Mouse (Mus musculus) midbrain, embryonic 16.5 days (tissue): ENCODE data around the gene Cenpv. TPM values are rescaled to one million over a fixed set of nuclear protein-coding genes. Genes with fewer than 3 reads are reported as not detected.

ENCODE experiments used
- ATAC-seq: fragments of 200-750 bp; cut with Nextera tagmentation; 2 replicates; pipeline ENCODE4 v1.8.0; 2017; ENCODE audit warnings: moderate TSS enrichment
- H3K27ac ChIP-seq: fragments of 300-500 bp; sonication (generic); 2 replicates; pipeline ENCODE4 v1.5.1; 2014; ENCODE audit warnings: mild to moderate bottlenecking, low read length, mixed read lengths
- H3K27me3 ChIP-seq: fragments of 300-500 bp; sonication (generic); 2 replicates; pipeline ENCODE4 v1.6.1; 2014; ENCODE audit warnings: low read depth, low read length, mixed read lengths; ENCODE audit not compliant: control insufficient read depth, insufficient read depth
- H3K36me3 ChIP-seq: fragments of 300-500 bp; sonication (generic); 2 replicates; pipeline ENCODE4 v1.6.1; 2014; ENCODE audit warnings: mild to moderate bottlenecking, low read length, moderate library complexity, mixed read lengths; ENCODE audit not compliant: control insufficient read depth, insufficient read depth
- H3K4me1 ChIP-seq: fragments of 300-500 bp; sonication (generic); 2 replicates; pipeline ENCODE4 v1.6.1; 2014; ENCODE audit warnings: mild to moderate bottlenecking, low read length, mixed read lengths; ENCODE audit not compliant: control insufficient read depth, insufficient read depth
- H3K4me2 ChIP-seq: fragments of 300-500 bp; sonication (generic); 2 replicates; pipeline ENCODE4 v1.6.1; 2014; ENCODE audit warnings: mild to moderate bottlenecking, low read length, mixed read lengths
- H3K4me3 ChIP-seq: fragments of 300-500 bp; sonication (generic); 2 replicates; pipeline ENCODE4 v1.5.1; 2014; ENCODE audit warnings: low read depth, mild to moderate bottlenecking, low read length, moderate library complexity, mixed read lengths
- H3K9ac ChIP-seq: fragments of 300-500 bp; sonication (generic); 2 replicates; pipeline ENCODE4 v1.6.1; 2014; ENCODE audit warnings: low read depth, low read length, mixed read lengths
- H3K9me3 ChIP-seq: fragments of 300-500 bp; sonication (generic); replicated peaks from 2 replicates; pipeline ENCODE4 v1.6.1; 2014; ENCODE audit warnings: mild to moderate bottlenecking, low read length, mixed read lengths; ENCODE audit not compliant: control insufficient read depth, poor library complexity, severe bottlenecking
- WGBS: fragments of 180-500 bp; shearing (Covaris S2); extraction: QIAGEN DNeasy Blood & Tissue Kit; methylation state at CpG from one replicate; pipeline ENCODE4 v1.1.7; 2014; 5-methylcytosine and 5-hydroxymethylcytosine counted together
- polyA plus RNA-seq: library from polyadenylated mRNA; unstranded; fragments of >200 nt; fragmentation: Nextera tagmentation; extraction: Ambion mirVana; gene quantifications from 2 replicates; pipeline ENCODE4 v1.2.1, GENCODE M21; 2015

Cenpv gene
- polyA plus RNA-seq, 1 experiment from 2014 or later: 54.4 TPM

- Histone ChIP-seq H3K9ac (no peak overlapping the region), H3K27ac (no peak overlapping the region), H3K27me3 (no peaks in the 10 kb centered on the region), H3K9me3 (no peaks in the 10 kb centered on the region), H3K4me2 (no peak overlapping the region), H3K36me3 (no peaks in the 10 kb centered on the region), H3K4me1 (no peaks in the 10 kb centered on the region; the same call in 1 of the 2 replicates), H3K4me3 (no peak overlapping the region)
- ATAC-seq: no peak
- 92% methylated on average over 5 of the region's 5 CpGs for WGBS
Measured at GRCm38 (mm10) chr11:62479581-62479980, 59.5 kb downstream of the Cenpv start.

DNA sequence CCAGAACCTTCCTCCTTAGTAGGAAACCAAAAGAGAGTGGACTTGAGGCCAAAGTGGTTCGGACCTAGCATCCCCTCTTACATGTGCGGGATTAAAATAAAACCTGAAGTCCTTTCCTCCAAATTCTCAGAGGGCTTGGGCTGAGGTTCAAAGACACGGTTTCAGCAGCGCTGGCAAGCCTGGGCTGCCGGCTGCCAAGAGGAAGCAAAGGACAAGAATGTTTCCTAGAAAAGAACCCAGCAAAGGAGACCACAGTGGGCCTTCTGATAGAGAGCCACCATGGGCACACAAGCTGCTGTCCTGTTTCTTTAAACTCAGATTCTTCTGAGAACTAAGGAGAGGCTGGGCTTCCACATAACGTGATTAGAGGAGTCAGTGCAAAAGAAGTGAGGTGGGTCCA, 60.1 kb downstream of the Cenpv start:
- WGBS: 69% methylated on average over 6 of the region's 6 CpGs
- no peaks in the 10 kb centered on the region for H3K9me3 ChIP-seq
- no peaks in the 10 kb centered on the region for H3K36me3 ChIP-seq
- H3K4me1 ChIP-seq: no peaks in the 10 kb centered on the region; the same call in 1 of the 2 replicates
- H3K4me3 ChIP-seq: no peak overlapping the region
- H3K27me3 ChIP-seq: no peaks in the 10 kb centered on the region
- no peak for ATAC-seq
- no peak overlapping the region for H3K27ac ChIP-seq
- H3K4me2 ChIP-seq: no peak overlapping the region
- no peak overlapping the region for H3K9ac ChIP-seq

GRCm38 (mm10) chr11:62476156-62476555, 62.9 kb downstream of the Cenpv start:
- H3K9me3 ChIP-seq: no peaks in the 10 kb centered on the region
- 91% methylated on average over 4 of the region's 4 CpGs for WGBS
- H3K9ac ChIP-seq: no peak overlapping the region
- no peak for ATAC-seq
- H3K27me3 ChIP-seq: no peaks in the 10 kb centered on the region
- H3K4me2 ChIP-seq: no peak overlapping the region
- H3K27ac ChIP-seq: no peak overlapping the region
- no peaks in the 10 kb centered on the region; the same call in 1 of the 2 replicates for H3K4me1 ChIP-seq
- no peaks in the 10 kb centered on the region for H3K36me3 ChIP-seq
- H3K4me3 ChIP-seq: no peak overlapping the region

Other genes with a start within 250 kb of the Cenpv start
- gene Pigl, start 80.8 kb downstream of the Cenpv start, polyA plus RNA-seq: 8.6 and 9.3 TPM in 2 replicates
- gene Ncor1, start 80.7 kb downstream of the Cenpv start, polyA plus RNA-seq: 156 and 171 TPM in 2 replicates
- gene Ubb, start 11.9 kb upstream of the Cenpv start, polyA plus RNA-seq: 4,809 and 4,815 TPM in 2 replicates
- gene Trpv2, start 35.2 kb upstream of the Cenpv start, polyA plus RNA-seq: 43.5 and 43.7 TPM in 2 replicates
- 10.0 and 10.2 TPM in 2 replicates for gene Lrrc75a, start 109.3 kb upstream of the Cenpv start, polyA plus RNA-seq
- 20.4 and 20.6 TPM in 2 replicates for gene Mmgt2, start 109.4 kb upstream of the Cenpv start, polyA plus RNA-seq
- gene Zfp287, start 192.6 kb upstream of the Cenpv start, polyA plus RNA-seq: 22.5 and 26.3 TPM in 2 replicates
- gene Gm10428, start 213.8 kb upstream of the Cenpv start, polyA plus RNA-seq: not detected in 2 replicates